Mouse (Mus musculus) liver, embryonic 14.5 days (tissue): ENCODE results near the gene Gpr176. TPM values are rescaled to one million over a fixed set of nuclear protein-coding genes. Genes with fewer than 3 reads are reported as not detected.

ENCODE experiments used
- ATAC-seq: fragments of 200-750 bp; cut with Nextera tagmentation; 2 replicates; pipeline ENCODE4 v1.8.0; 2017; ENCODE audit warnings: moderate number of reproducible peaks, mild to moderate bottlenecking, moderate library complexity; ENCODE audit not compliant: insufficient read depth
- DNase-seq, 3 experiments: peaks; one replicate each; pipeline ENCODE4 v3.0.0-alpha.2; 2012 to 2013; ENCODE audit warnings: low read depth in 3 of 3, low spot score in 3 of 3
- H3K27ac ChIP-seq: fragments of 300-500 bp; sonication (generic); 2 replicates; pipeline ENCODE4 v1.5.1; 2014; ENCODE audit warnings: moderate library complexity, mild to moderate bottlenecking, control low read depth, inconsistent platforms
- H3K27me3 ChIP-seq: fragments of 300-500 bp; sonication (generic); 2 replicates; pipeline ENCODE4 v1.6.1; 2014; ENCODE audit warnings: mild to moderate bottlenecking, low read length, moderate library complexity; ENCODE audit not compliant: control insufficient read depth, insufficient read depth
- H3K36me3 ChIP-seq: fragments of 300-500 bp; sonication (generic); replicated peaks from 2 replicates; pipeline ENCODE4 v1.6.1; 2014; ENCODE audit warnings: low read depth; ENCODE audit not compliant: control insufficient read depth, insufficient read depth
- H3K4me1 ChIP-seq, 2 experiments: fragments of 200-500 bp in 1 of 2; fragments of 300-500 bp in 1 of 2; sonication (generic) in 1 of 2; replicated peaks; 2 replicates each; pipeline ENCODE4 v1.6.1; 2012 to 2014; ENCODE audit warnings: antibody characterized with exemption in 1 of 2, inconsistent platforms in 1 of 2, low read length in 1 of 2; ENCODE audit not compliant: control insufficient read depth in 2 of 2, insufficient read depth in 2 of 2
- H3K4me2 ChIP-seq: fragments of 300-500 bp; sonication (generic); 2 replicates; pipeline ENCODE4 v1.6.1; 2014; ENCODE audit warnings: low read depth, mild to moderate bottlenecking, control low read depth, moderate library complexity
- H3K4me3 ChIP-seq, 2 experiments: fragments of 200-500 bp in 1 of 2; fragments of 300-500 bp in 1 of 2; sonication (generic) in 1 of 2; 2 replicates each; pipeline ENCODE4 v1.5.1; 2012 to 2014; ENCODE audit warnings: low read depth in 2 of 2, low read length in 2 of 2, mild to moderate bottlenecking in 2 of 2, control low read depth in 1 of 2, inconsistent platforms in 1 of 2, moderate library complexity in 1 of 2; ENCODE audit not compliant: insufficient read depth in 1 of 2
- H3K9ac ChIP-seq: fragments of 300-500 bp; sonication (generic); replicated peaks from 2 replicates; pipeline ENCODE4 v1.6.1; 2014; ENCODE audit warnings: mild to moderate bottlenecking, control low read depth, moderate library complexity
- H3K9me3 ChIP-seq: fragments of 300-500 bp; sonication (generic); 2 replicates; pipeline ENCODE4 v1.6.1; 2016; ENCODE audit warnings: low read length, mixed read lengths; ENCODE audit not compliant: control insufficient read depth
- CTCF ChIP-seq: IDR thresholded peaks from 2 replicates; pipeline ENCODE4 v1.5.1; 2016; ENCODE audit warnings: antibody characterized with exemption, low read depth, control low read depth
- EP300 ChIP-seq: IDR thresholded peaks from 2 replicates; pipeline ENCODE4 v1.6.1; 2016; ENCODE audit warnings: antibody characterized with exemption, low read depth
- WGBS: fragments of 180-500 bp; shearing (Covaris S2); extraction: QIAGEN DNeasy Blood & Tissue Kit; methylation state at CpG from one replicate; pipeline ENCODE4 v1.1.7; 2014; ENCODE audit not compliant: insufficient replicate concordance; 5-methylcytosine and 5-hydroxymethylcytosine counted together
- polyA plus RNA-seq, 2 experiments: library from polyadenylated mRNA; depleted of rRNA in 1 of 2; stranded (reverse) in 1 of 2; unstranded in 1 of 2; fragments of >200 nt; fragmentation: Nextera tagmentation in 1 of 2; extraction: Ambion mirVana in 1 of 2; gene quantifications; 2 replicates each; pipeline versions ENCODE4 v1.2.1 to v1.2.3; 2012 to 2014

Gpr176 gene
- polyA plus RNA-seq, 2 experiments: 0.09 to 0.29 TPM

- Histone ChIP-seq H3K4me2 (no peak overlapping the region), H3K4me1 (no peaks in the 10 kb centered on the region), H3K36me3 (no peaks in the 10 kb centered on the region), H3K9ac (no peak overlapping the region), H3K27ac (no peak overlapping the region), H3K9me3 (no peaks in the 10 kb centered on the region), H3K4me3 (no peak overlapping the region), H3K27me3 (no peaks in the 10 kb centered on the region)
- no peak for ATAC-seq
- 28% methylated on average over 4 of the region's 4 CpGs for WGBS
- no peak for DNase-seq
- no peak for TF ChIP-seq EP300
- TF ChIP-seq CTCF: no peak
These were observed 19.7 kb downstream of the Gpr176 start for GRCm38 (mm10) chr2:118353498-118353897.

GRCm38 (mm10) chr2:118345535-118345934 is 27.7 kb downstream of the Gpr176 start:
- Histone ChIP-seq H3K36me3 (no peaks in the 10 kb centered on the region), H3K4me3 (no peak overlapping the region), H3K9me3 (no peaks in the 10 kb centered on the region), H3K4me2 (no peak overlapping the region), H3K27ac (no peak overlapping the region), H3K4me1 (no peaks in the 10 kb centered on the region), H3K9ac (no peak overlapping the region), H3K27me3 (no peaks in the 10 kb centered on the region)
- 55% methylated on average over 1 of the region's 1 CpGs for WGBS
- no peak for ATAC-seq
- DNase-seq: no peak
- TF ChIP-seq CTCF (no peak), EP300 (no peak)

GRCm38 (mm10) chr2:118343897-118344296 is 29.3 kb downstream of the Gpr176 start:
- no peak overlapping the region for H3K27ac ChIP-seq
- WGBS: 60% methylated on average over 3 of the region's 3 CpGs
- TF ChIP-seq CTCF: no peak
- no peak for TF ChIP-seq EP300
- ATAC-seq (no peak), DNase-seq (no peak)
- no peak overlapping the region for H3K4me2 ChIP-seq
- H3K4me3 ChIP-seq: no peak overlapping the region
- no peaks in the 10 kb centered on the region for H3K9me3 ChIP-seq
- no peaks in the 10 kb centered on the region for H3K4me1 ChIP-seq
- H3K9ac ChIP-seq: no peak overlapping the region
- H3K36me3 ChIP-seq: no peaks in the 10 kb centered on the region
- H3K27me3 ChIP-seq: no peaks in the 10 kb centered on the region

- Histone ChIP-seq H3K4me1 (no peaks in the 10 kb centered on the region), H3K27me3 (no peaks in the 10 kb centered on the region), H3K27ac (no peak overlapping the region), H3K9me3 (no peaks in the 10 kb centered on the region), H3K4me2 (no peak overlapping the region), H3K9ac (no peak overlapping the region), H3K36me3 (no peaks in the 10 kb centered on the region), H3K4me3 (no peak overlapping the region)
- ATAC-seq (no peak), DNase-seq (no peak)
- 66% methylated on average over 7 of the region's 7 CpGs for WGBS
- TF ChIP-seq CTCF (no peak), EP300 (no peak)
These were observed 31.9 kb downstream of the Gpr176 start for GRCm38 (mm10) chr2:118341295-118341694.

- no peak for DNase-seq
- no peaks in the 10 kb centered on the region for H3K36me3 ChIP-seq
- no peaks in the 10 kb centered on the region for H3K27me3 ChIP-seq
- no peak for ATAC-seq
- no peaks in the 10 kb centered on the region for H3K9me3 ChIP-seq
- no peak overlapping the region for H3K4me2 ChIP-seq
- no peak overlapping the region for H3K27ac ChIP-seq
- 22% methylated on average over 2 of the region's 2 CpGs for WGBS
- H3K4me3 ChIP-seq: no peak overlapping the region
- no peak overlapping the region for H3K9ac ChIP-seq
- no peaks in the 10 kb centered on the region for H3K4me1 ChIP-seq
- TF ChIP-seq EP300: no peak
- TF ChIP-seq CTCF: peak; percentile 26; the same call in 1 of the 2 replicates
These were observed 37.1 kb downstream of the Gpr176 start for GRCm38 (mm10) chr2:118336084-118336483.

GRCm38 (mm10) chr2:118322663-118323062 is 50.6 kb downstream of the Gpr176 start:
- 38% methylated on average over 3 of the region's 5 CpGs for WGBS
- TF ChIP-seq CTCF (peak; percentile 30; the same call in 1 of the 2 replicates), EP300 (no peak)
- Histone ChIP-seq H3K9ac (no peak overlapping the region), H3K4me1 (no peaks in the 10 kb centered on the region), H3K4me2 (no peak overlapping the region), H3K9me3 (no peaks in the 10 kb centered on the region), H3K27ac (no peak overlapping the region), H3K36me3 (no peaks in the 10 kb centered on the region), H3K27me3 (no peaks in the 10 kb centered on the region), H3K4me3 (no peak overlapping the region)
- ATAC-seq: no peak
- no peak for DNase-seq
